Mouse (Mus musculus): ENCODE data around the gene Kcnh8. TPM values are rescaled to one million over a fixed set of nuclear protein-coding genes. Genes with fewer than 3 reads are reported as not detected.

The Kcnh8 gene
- total RNA-seq, 2 experiments from 2014 or later: not detected

- DNase-seq (ENCODE audit: low spot score): no peak
Observed at GRCm38 (mm10) chr17:52819007-52819406, 216.5 kb downstream of the Kcnh8 start.

- DNase-seq (ENCODE audit: low spot score): no peak
Observed at GRCm38 (mm10) chr17:52829678-52830077, 227.2 kb downstream of the Kcnh8 start.

GRCm38 (mm10) chr17:52873195-52873594 is 270.7 kb downstream of the Kcnh8 start:
- no peak for DNase-seq (ENCODE audit: low spot score)

- DNase-seq (ENCODE audit: low spot score): no peak
Observed at GRCm38 (mm10) chr17:52878964-52879363, 276.5 kb downstream of the Kcnh8 start.

GRCm38 (mm10) chr17:52880051-52880450 is 277.5 kb downstream of the Kcnh8 start:
- no peak for DNase-seq (ENCODE audit: low spot score)

- no peak for DNase-seq (ENCODE audit: low spot score)
Observed at GRCm38 (mm10) chr17:52885210-52885609, 282.7 kb downstream of the Kcnh8 start.

GRCm38 (mm10) chr17:52920519-52921106 is 318.1 kb downstream of the Kcnh8 start:
- DNase-seq (ENCODE audit: low spot score): no peak

GRCm38 (mm10) chr17:52943966-52944365 is 341.5 kb downstream of the Kcnh8 start:
- no peak for DNase-seq (ENCODE audit: low spot score)

- DNase-seq (ENCODE audit: low spot score): no peak
Observed at GRCm38 (mm10) chr17:52972735-52973134, 370.2 kb downstream of the Kcnh8 start.

GRCm38 (mm10) chr17:52980958-52981357 is 378.4 kb downstream of the Kcnh8 start:
- DNase-seq (ENCODE audit: low spot score): no peak

All from gastrocnemius, adult 18-20 months (tissue).